Mouse (Mus musculus) thymus, adult 2 months (tissue): ENCODE measurements around the gene Higd1c. TPM values are rescaled to one million over a fixed set of nuclear protein-coding genes. Genes with fewer than 3 reads are reported as not detected.
"Not testable (repeated sequence)": the region's sequence is repeated elsewhere in the genome, so short reads cannot be mapped to it uniquely, and the experiment has no call there.

Source experiments
- DNase-seq: peaks from one replicate; pipeline ENCODE4 v3.0.0; 2021
- H3K27ac ChIP-seq: fragments of 200-500 bp; 2 replicates; pipeline ENCODE4 v1.5.1; 2012; ENCODE audit warnings: low read length, control low read depth; ENCODE audit not compliant: control insufficient read depth, insufficient read depth
- H3K27me3 ChIP-seq: fragments of 200-500 bp; 2 replicates; pipeline ENCODE4 v1.6.1; 2012; ENCODE audit warnings: mild to moderate bottlenecking, low read length, moderate library complexity, mixed read lengths; ENCODE audit not compliant: control insufficient read depth, insufficient read depth
- H3K36me3 ChIP-seq: fragments of 200-500 bp; 2 replicates; pipeline ENCODE4 v1.6.1; 2012; ENCODE audit warnings: mild to moderate bottlenecking, low read length, moderate library complexity; ENCODE audit not compliant: control insufficient read depth, insufficient read depth
- H3K4me1 ChIP-seq: fragments of 200-500 bp; replicated peaks from 2 replicates; pipeline ENCODE4 v1.6.1; 2012; ENCODE audit warnings: low read length; ENCODE audit not compliant: control insufficient read depth, insufficient read depth
- H3K4me3 ChIP-seq: fragments of 200-500 bp; 2 replicates; pipeline ENCODE4 v1.5.1; 2012; ENCODE audit warnings: mild to moderate bottlenecking, low read length, control low read depth, moderate library complexity; ENCODE audit not compliant: control insufficient read depth, insufficient read depth
- CTCF ChIP-seq: fragments of 200-500 bp; IDR thresholded peaks from 2 replicates; pipeline ENCODE4 v1.5.1; 2012; ENCODE audit warnings: mild to moderate bottlenecking, control low read depth, low read length, moderate library complexity, borderline replicate concordance; ENCODE audit not compliant: control insufficient read depth, poor library complexity, insufficient read depth; ENCODE audit errors: extremely low read depth
- POLR2A ChIP-seq: fragments of 200-500 bp; IDR thresholded peaks from 2 replicates; pipeline ENCODE4 v1.6.1; 2012; ENCODE audit warnings: mild to moderate bottlenecking, low read length, control low read depth, moderate library complexity; ENCODE audit not compliant: control insufficient read depth, poor library complexity, insufficient read depth; ENCODE audit errors: extremely low read depth
- WGBS: fragments of 180-500 bp; shearing (Covaris S2); methylation state at CpG from one replicate; pipeline ENCODE4 v1.1.7; 2018; 5-methylcytosine and 5-hydroxymethylcytosine counted together
- polyA plus RNA-seq: library from polyadenylated mRNA; depleted of rRNA; stranded (reverse); fragments of >200 nt; gene quantifications from 2 replicates; pipeline ENCODE4 v1.2.3, GENCODE M21; 2012

Higd1c gene
- polyA plus RNA-seq, 1 experiment: not detected

GRCm38 (mm10) chr15:100367119-100367518, 2.8 kb downstream of the Higd1c start:
- WGBS: 94% methylated on average over 7 of the region's 7 CpGs
- Histone ChIP-seq H3K27ac (no peak overlapping the region), H3K4me3 (no peak overlapping the region), H3K36me3 (no peaks in the 10 kb centered on the region), H3K4me1 (no peaks in the 10 kb centered on the region; the same call in 1 of the 2 replicates), H3K27me3 (no peaks in the 10 kb centered on the region)
- no peak for DNase-seq
- TF ChIP-seq POLR2A: no peak
- no peak for TF ChIP-seq CTCF

DNA sequence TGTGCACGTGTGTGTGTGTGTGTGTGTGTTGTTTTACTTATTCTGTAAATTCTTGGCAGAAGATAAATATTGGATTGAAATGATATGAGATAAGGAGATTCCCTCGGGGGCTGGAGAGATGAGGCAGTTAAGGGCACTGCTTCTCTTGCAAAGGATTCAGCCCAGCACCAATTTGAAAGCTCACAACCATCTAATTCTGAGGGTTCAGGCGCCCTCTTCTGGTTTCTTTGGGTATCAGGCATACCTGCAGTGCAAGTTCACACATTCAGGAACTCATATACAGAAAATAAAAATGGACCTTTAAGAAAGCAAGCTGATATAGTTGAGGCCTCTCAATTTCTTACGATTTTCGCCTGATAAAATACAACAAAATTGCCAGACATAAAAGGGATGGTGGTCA, 10.7 kb downstream of the Higd1c start:
- WGBS: 57% methylated on average over 5 of the region's 5 CpGs
- no peak for TF ChIP-seq POLR2A
- TF ChIP-seq CTCF: no peak
- no peak overlapping the region for H3K27ac ChIP-seq
- H3K4me3 ChIP-seq: no peak overlapping the region
- no peaks in the 10 kb centered on the region for H3K27me3 ChIP-seq
- no peaks in the 10 kb centered on the region for H3K36me3 ChIP-seq
- H3K4me1 ChIP-seq: no peaks in the 10 kb centered on the region
- DNase-seq: peak; percentile 46

DNA sequence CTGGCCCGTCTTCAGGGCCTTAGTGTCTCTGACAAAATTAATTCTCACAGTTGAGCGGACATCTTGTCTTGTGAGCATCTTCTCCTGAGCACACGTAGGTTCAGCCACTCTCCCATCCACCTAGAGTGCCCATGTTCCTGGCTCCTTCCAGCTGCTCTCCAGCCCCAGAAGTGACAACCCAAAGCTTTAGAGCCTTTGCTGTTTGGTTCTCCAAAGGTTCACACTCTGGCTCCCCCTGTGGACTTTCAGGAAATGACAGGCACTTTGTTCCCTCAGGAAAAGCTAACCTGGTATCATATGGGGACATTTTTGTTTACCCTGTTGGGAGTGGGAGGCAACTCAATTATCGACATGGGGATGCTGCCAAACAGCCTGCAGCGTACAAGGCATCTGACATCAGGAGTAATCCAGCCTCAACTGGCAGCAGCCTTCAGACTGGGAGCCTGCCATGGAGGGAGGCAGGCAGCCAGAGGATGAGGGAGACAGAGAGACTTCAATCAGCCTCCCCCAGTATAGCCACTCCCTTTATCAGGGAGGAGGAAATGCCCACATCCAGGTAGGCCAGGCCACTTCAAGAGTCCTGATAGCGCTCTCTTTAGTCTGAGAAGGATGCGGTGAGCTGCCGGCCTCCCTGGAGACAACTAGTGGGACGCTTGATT, 13.6 kb downstream of the Higd1c start:
- not testable (repeated sequence) for DNase-seq, H3K27ac ChIP-seq, H3K4me3 ChIP-seq, H3K4me1 ChIP-seq, H3K27me3 ChIP-seq, H3K36me3 ChIP-seq
- WGBS: 77% methylated on average over 4 of the region's 9 CpGs

DNA sequence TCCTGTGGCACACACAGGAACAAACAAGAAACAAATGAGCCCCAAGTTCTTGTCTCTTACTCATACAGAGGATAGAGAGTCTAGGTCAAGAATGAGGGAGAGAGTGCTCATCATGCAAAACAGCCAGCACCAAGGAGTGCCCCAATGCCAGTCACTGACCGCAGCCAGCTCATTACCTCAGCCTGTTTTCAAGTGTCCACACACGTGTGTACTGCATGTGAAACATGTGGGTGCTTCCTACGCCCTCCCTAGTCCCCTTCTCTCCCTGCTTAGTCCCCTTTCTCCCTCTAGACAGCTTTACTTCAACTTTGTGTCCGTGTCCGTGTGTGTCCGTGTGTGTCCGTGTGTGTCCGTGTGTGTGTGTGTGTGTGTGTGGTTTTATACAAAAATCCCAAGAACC, 15.3 kb downstream of the Higd1c start:
- no peak overlapping the region for H3K4me3 ChIP-seq
- no peak overlapping the region for H3K27ac ChIP-seq
- no peaks in the 10 kb centered on the region for H3K4me1 ChIP-seq
- DNase-seq: no peak
- no peak for TF ChIP-seq CTCF
- TF ChIP-seq POLR2A: no peak
- H3K27me3 ChIP-seq: no peaks in the 10 kb centered on the region
- H3K36me3 ChIP-seq: no peaks in the 10 kb centered on the region
- WGBS: 91% methylated on average over 8 of the region's 8 CpGs

- WGBS: 73% methylated on average over 2 of the region's 2 CpGs
- Histone ChIP-seq H3K36me3 (no peaks in the 10 kb centered on the region), H3K4me1 (no peaks in the 10 kb centered on the region), H3K4me3 (no peak overlapping the region), H3K27ac (no peak overlapping the region), H3K27me3 (no peaks in the 10 kb centered on the region)
- DNase-seq: no peak
- no peak for TF ChIP-seq CTCF
- TF ChIP-seq POLR2A: no peak
These were observed 15.8 kb downstream of the Higd1c start for GRCm38 (mm10) chr15:100380104-100380503.

GRCm38 (mm10) chr15:100385705-100386104, 21.4 kb downstream of the Higd1c start:
- no peak for DNase-seq
- Histone ChIP-seq H3K27me3 (no peaks in the 10 kb centered on the region), H3K36me3 (no peaks in the 10 kb centered on the region), H3K27ac (no peak overlapping the region), H3K4me1 (peaks cover 13% of the 10 kb centered on the region), H3K4me3 (no peak overlapping the region)
- WGBS: 95% methylated on average over 9 of the region's 9 CpGs
- no peak for TF ChIP-seq POLR2A
- no peak for TF ChIP-seq CTCF
